Mouse (Mus musculus) liver, embryonic 14.5 days (tissue): ENCODE results near the gene Olfr661. TPM values are rescaled to one million over a fixed set of nuclear protein-coding genes. Genes with fewer than 3 reads are reported as not detected.

ENCODE experiments used
- ATAC-seq: fragments of 200-750 bp; cut with Nextera tagmentation; 2 replicates; pipeline ENCODE4 v1.8.0; 2017; ENCODE audit warnings: moderate number of reproducible peaks, mild to moderate bottlenecking, moderate library complexity; ENCODE audit not compliant: insufficient read depth
- DNase-seq, 3 experiments: peaks; one replicate each; pipeline ENCODE4 v3.0.0-alpha.2; 2012 to 2013; ENCODE audit warnings: low read depth in 3 of 3, low spot score in 3 of 3
- H3K27ac ChIP-seq: fragments of 300-500 bp; sonication (generic); 2 replicates; pipeline ENCODE4 v1.5.1; 2014; ENCODE audit warnings: moderate library complexity, mild to moderate bottlenecking, control low read depth, inconsistent platforms
- H3K27me3 ChIP-seq: fragments of 300-500 bp; sonication (generic); 2 replicates; pipeline ENCODE4 v1.6.1; 2014; ENCODE audit warnings: mild to moderate bottlenecking, low read length, moderate library complexity; ENCODE audit not compliant: control insufficient read depth, insufficient read depth
- H3K36me3 ChIP-seq: fragments of 300-500 bp; sonication (generic); replicated peaks from 2 replicates; pipeline ENCODE4 v1.6.1; 2014; ENCODE audit warnings: low read depth; ENCODE audit not compliant: control insufficient read depth, insufficient read depth
- H3K4me1 ChIP-seq, 2 experiments: fragments of 200-500 bp in 1 of 2; fragments of 300-500 bp in 1 of 2; sonication (generic) in 1 of 2; replicated peaks; 2 replicates each; pipeline ENCODE4 v1.6.1; 2012 to 2014; ENCODE audit warnings: antibody characterized with exemption in 1 of 2, inconsistent platforms in 1 of 2, low read length in 1 of 2; ENCODE audit not compliant: control insufficient read depth in 2 of 2, insufficient read depth in 2 of 2
- H3K4me2 ChIP-seq: fragments of 300-500 bp; sonication (generic); 2 replicates; pipeline ENCODE4 v1.6.1; 2014; ENCODE audit warnings: low read depth, mild to moderate bottlenecking, control low read depth, moderate library complexity
- H3K4me3 ChIP-seq, 2 experiments: fragments of 200-500 bp in 1 of 2; fragments of 300-500 bp in 1 of 2; sonication (generic) in 1 of 2; 2 replicates each; pipeline ENCODE4 v1.5.1; 2012 to 2014; ENCODE audit warnings: low read depth in 2 of 2, low read length in 2 of 2, mild to moderate bottlenecking in 2 of 2, control low read depth in 1 of 2, inconsistent platforms in 1 of 2, moderate library complexity in 1 of 2; ENCODE audit not compliant: insufficient read depth in 1 of 2
- H3K9ac ChIP-seq: fragments of 300-500 bp; sonication (generic); replicated peaks from 2 replicates; pipeline ENCODE4 v1.6.1; 2014; ENCODE audit warnings: mild to moderate bottlenecking, control low read depth, moderate library complexity
- H3K9me3 ChIP-seq: fragments of 300-500 bp; sonication (generic); 2 replicates; pipeline ENCODE4 v1.6.1; 2016; ENCODE audit warnings: low read length, mixed read lengths; ENCODE audit not compliant: control insufficient read depth
- CTCF ChIP-seq: IDR thresholded peaks from 2 replicates; pipeline ENCODE4 v1.5.1; 2016; ENCODE audit warnings: antibody characterized with exemption, low read depth, control low read depth
- EP300 ChIP-seq: IDR thresholded peaks from 2 replicates; pipeline ENCODE4 v1.6.1; 2016; ENCODE audit warnings: antibody characterized with exemption, low read depth
- WGBS: fragments of 180-500 bp; shearing (Covaris S2); extraction: QIAGEN DNeasy Blood & Tissue Kit; methylation state at CpG from one replicate; pipeline ENCODE4 v1.1.7; 2014; ENCODE audit not compliant: insufficient replicate concordance; 5-methylcytosine and 5-hydroxymethylcytosine counted together
- polyA plus RNA-seq, 2 experiments: library from polyadenylated mRNA; depleted of rRNA in 1 of 2; stranded (reverse) in 1 of 2; unstranded in 1 of 2; fragments of >200 nt; fragmentation: Nextera tagmentation in 1 of 2; extraction: Ambion mirVana in 1 of 2; gene quantifications; 2 replicates each; pipeline versions ENCODE4 v1.2.1 to v1.2.3; 2012 to 2014

The Olfr661 gene
- polyA plus RNA-seq (2012; rRNA removed) (not detected in 2 replicates), polyA plus RNA-seq (2014; fragmentation: Nextera tagmentation; extraction: Ambion mirVana) (not detected in 2 replicates)

DNA sequence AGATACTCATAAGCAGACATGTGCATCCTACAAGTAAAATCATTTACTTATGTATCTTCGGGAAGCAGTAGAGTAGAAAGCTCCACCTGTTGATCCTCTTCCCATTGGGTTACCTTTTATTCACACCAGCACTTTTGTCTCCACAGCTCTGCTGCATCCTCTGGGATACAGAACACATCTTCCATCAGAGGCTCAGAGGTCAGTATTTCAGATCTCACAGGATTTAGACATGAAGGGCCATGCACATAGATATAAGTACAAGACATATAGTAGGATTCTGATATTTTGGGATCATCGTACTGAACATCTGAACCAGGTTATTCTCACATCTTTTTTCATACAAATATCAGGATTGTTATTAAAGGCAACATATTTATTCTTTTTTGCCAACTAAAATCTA, at the start of gene Olfr661:
Gene Olfr661, plus strand, starts transcription at position 301 of the 400 bp plus-strand sequence.
- no peak for DNase-seq
- no peak for ATAC-seq
- TF ChIP-seq EP300 = no peak
- TF ChIP-seq CTCF = no peak
- whole genome bisulfite sequencing = 61% methylated on average over 2 of the region's 2 CpGs
- Histone ChIP-seq H3K4me1 (no peaks in the 10 kb centered on the region), H3K27ac (no peak within 1 kb of the TSS), H3K9me3 (no peaks in the 10 kb centered on the region), H3K27me3 (no peaks in the 10 kb centered on the region), H3K36me3 (no peaks in the 10 kb centered on the region), H3K4me3 (no peak within 1 kb of the TSS), H3K9ac (no peak within 1 kb of the TSS), H3K4me2 (no peak within 1 kb of the TSS)

DNA sequence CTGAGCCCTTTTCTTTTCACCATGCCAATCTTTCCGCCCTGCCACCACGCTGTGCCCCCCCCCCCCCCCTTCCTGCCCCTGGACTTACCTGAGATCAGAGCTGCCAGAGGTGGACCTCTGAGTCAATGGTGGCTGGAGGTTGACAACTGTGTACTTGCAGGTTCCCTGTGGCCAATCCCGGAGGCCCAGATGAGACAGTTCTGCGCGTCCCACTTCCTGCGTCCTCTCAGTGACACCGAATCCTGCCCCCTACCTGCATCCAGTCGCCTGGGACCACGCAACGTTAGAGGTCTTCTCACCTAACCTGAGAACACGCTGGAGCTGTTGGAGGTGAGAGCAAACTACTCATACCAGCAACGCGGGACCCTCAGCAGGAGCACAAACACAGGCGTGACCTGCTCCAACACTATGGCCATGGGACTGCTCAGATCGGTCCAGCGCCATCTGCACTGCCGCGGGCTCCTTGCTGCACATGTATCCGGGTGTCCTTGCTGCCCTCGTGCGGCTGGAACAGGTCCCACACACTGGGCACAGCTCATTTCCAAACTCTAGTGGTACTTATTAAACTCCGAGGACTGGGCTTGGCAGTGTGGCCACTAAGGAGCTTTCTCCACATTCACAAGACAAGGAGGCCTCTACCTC, 39.3 kb upstream of the Olfr661 start, which contains the start of gene Olfr658:
Gene Olfr658, minus strand, starts transcription at position 465 of the 642 bp plus-strand sequence.
- ATAC-seq = no peak

DNA sequence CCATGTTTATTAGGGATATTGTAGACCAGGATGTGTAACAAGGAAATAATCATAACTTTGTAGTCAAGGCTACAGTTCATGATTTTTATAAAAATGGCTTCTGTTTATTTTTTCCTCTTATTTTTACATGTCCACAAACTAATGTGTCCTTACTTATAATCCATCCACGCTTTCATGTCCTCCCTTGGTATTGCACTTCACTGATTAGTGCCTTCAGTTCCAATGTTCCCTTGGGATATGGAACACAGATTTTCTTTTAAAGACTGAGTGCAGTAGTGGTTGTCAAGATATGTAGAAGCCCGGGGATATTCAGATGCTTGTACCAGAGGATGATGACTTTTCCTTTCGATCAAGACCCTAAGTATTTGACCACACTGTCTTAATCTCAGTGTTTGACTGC, 19.8 kb upstream of the Olfr661 start, which contains the start of gene Olfr659:
Gene Olfr659, plus strand, starts transcription at position 301 of the 400 bp plus-strand sequence.
- Histone ChIP-seq H3K27ac (no peak within 1 kb of the TSS), H3K36me3 (no peaks in the 10 kb centered on the region), H3K9me3 (no peaks in the 10 kb centered on the region), H3K4me3 (no peak within 1 kb of the TSS), H3K27me3 (no peaks in the 10 kb centered on the region), H3K4me2 (no peak within 1 kb of the TSS), H3K9ac (no peak within 1 kb of the TSS), H3K4me1 (no peaks in the 10 kb centered on the region)
- ATAC-seq = no peak
- 67% methylated on average over 3 of the region's 3 CpGs for WGBS
- TF ChIP-seq EP300 (no peak), CTCF (no peak)
- no peak for DNase-seq

More for the DNA sequence above, 39.3 kb upstream of the Olfr661 start, which contains the start of gene Olfr658:
- Histone ChIP-seq H3K27ac (no peak within 1 kb of the TSS), H3K36me3 (no peaks in the 10 kb centered on the region), H3K4me3 (no peak within 1 kb of the TSS), H3K4me1 (no peaks in the 10 kb centered on the region), H3K27me3 (no peaks in the 10 kb centered on the region), H3K9me3 (no peaks in the 10 kb centered on the region), H3K4me2 (no peak within 1 kb of the TSS), H3K9ac (no peak within 1 kb of the TSS)
- TF ChIP-seq CTCF = peak; percentile 49
- TF ChIP-seq EP300 = no peak
- WGBS = 14% methylated on average over 20 of the region's 22 CpGs
- DNase-seq = no peak

Other genes starting within 250 kb of the Olfr661 start
- gene Trim30a, start 221.3 kb upstream of the Olfr661 start, polyA plus RNA-seq (2012; rRNA removed) = 1.0 and 1.5 TPM in 2 replicates
- 1.9 and 2.0 TPM in 2 replicates for gene Trim30a, start 221.3 kb upstream of the Olfr661 start, polyA plus RNA-seq (2014; fragmentation: Nextera tagmentation; extraction: Ambion mirVana)
- 0.28 and 0.58 TPM in 2 replicates for gene Trim30d, start 178.7 kb upstream of the Olfr661 start, polyA plus RNA-seq (2012; rRNA removed)
- gene Trim30d, start 178.7 kb upstream of the Olfr661 start, polyA plus RNA-seq (2014; fragmentation: Nextera tagmentation; extraction: Ambion mirVana) = 0.48 and 0.53 TPM in 2 replicates
- not detected in 2 replicates for gene Olfr651, start 136.4 kb upstream of the Olfr661 start, polyA plus RNA-seq (2012; rRNA removed)
- gene Olfr651, start 136.4 kb upstream of the Olfr661 start, polyA plus RNA-seq (2014; fragmentation: Nextera tagmentation; extraction: Ambion mirVana) = not detected in 2 replicates
- gene Olfr652, start 125.6 kb upstream of the Olfr661 start, polyA plus RNA-seq (2012; rRNA removed) = not detected in 2 replicates
- not detected in 2 replicates for gene Olfr652, start 125.6 kb upstream of the Olfr661 start, polyA plus RNA-seq (2014; fragmentation: Nextera tagmentation; extraction: Ambion mirVana)
- gene Olfr653, start 109.2 kb upstream of the Olfr661 start, polyA plus RNA-seq (2012; rRNA removed) = not detected in 2 replicates
- gene Olfr653, start 109.2 kb upstream of the Olfr661 start, polyA plus RNA-seq (2014; fragmentation: Nextera tagmentation; extraction: Ambion mirVana) = not detected in 2 replicates
- gene Olfr654, start 99.5 kb upstream of the Olfr661 start, polyA plus RNA-seq (2012; rRNA removed) = not detected in 2 replicates
- gene Olfr654, start 99.5 kb upstream of the Olfr661 start, polyA plus RNA-seq (2014; fragmentation: Nextera tagmentation; extraction: Ambion mirVana) = not detected in 2 replicates
- gene Olfr655, start 84.7 kb upstream of the Olfr661 start, polyA plus RNA-seq (2012; rRNA removed) = not detected in 2 replicates
- not detected in 2 replicates for gene Olfr655, start 84.7 kb upstream of the Olfr661 start, polyA plus RNA-seq (2014; fragmentation: Nextera tagmentation; extraction: Ambion mirVana)
- gene Olfr656, start 72.5 kb upstream of the Olfr661 start, polyA plus RNA-seq (2012; rRNA removed) = not detected in 2 replicates
- gene Olfr656, start 72.5 kb upstream of the Olfr661 start, polyA plus RNA-seq (2014; fragmentation: Nextera tagmentation; extraction: Ambion mirVana) = not detected in 2 replicates
- not detected in 2 replicates for gene Olfr657, start 61.7 kb upstream of the Olfr661 start, polyA plus RNA-seq (2012; rRNA removed)
- not detected in 2 replicates for gene Olfr657, start 61.7 kb upstream of the Olfr661 start, polyA plus RNA-seq (2014; fragmentation: Nextera tagmentation; extraction: Ambion mirVana)
- gene Olfr658, start 39.2 kb upstream of the Olfr661 start, polyA plus RNA-seq (2012; rRNA removed) = not detected in 2 replicates
- gene Olfr658, start 39.2 kb upstream of the Olfr661 start, polyA plus RNA-seq (2014; fragmentation: Nextera tagmentation; extraction: Ambion mirVana) = not detected in 2 replicates
- gene Olfr659, start 19.7 kb upstream of the Olfr661 start, polyA plus RNA-seq (2012; rRNA removed) = not detected in 2 replicates
- not detected in 2 replicates for gene Olfr659, start 19.7 kb upstream of the Olfr661 start, polyA plus RNA-seq (2014; fragmentation: Nextera tagmentation; extraction: Ambion mirVana)
- not detected in 2 replicates for gene Usp17le, start 91.0 kb downstream of the Olfr661 start, polyA plus RNA-seq (2012; rRNA removed)
- not detected in 2 replicates for gene Usp17le, start 91.0 kb downstream of the Olfr661 start, polyA plus RNA-seq (2014; fragmentation: Nextera tagmentation; extraction: Ambion mirVana)
- not detected in 2 replicates for gene Usp17lb, start 156.1 kb downstream of the Olfr661 start, polyA plus RNA-seq (2012; rRNA removed)
- gene Usp17lb, start 156.1 kb downstream of the Olfr661 start, polyA plus RNA-seq (2014; fragmentation: Nextera tagmentation; extraction: Ambion mirVana) = not detected in 2 replicates
- gene Usp17la, start 170.5 kb downstream of the Olfr661 start, polyA plus RNA-seq (2012; rRNA removed) = not detected in 2 replicates
- not detected in 2 replicates for gene Usp17la, start 170.5 kb downstream of the Olfr661 start, polyA plus RNA-seq (2014; fragmentation: Nextera tagmentation; extraction: Ambion mirVana)
- not detected in 2 replicates for gene Olfr665, start 191.5 kb downstream of the Olfr661 start, polyA plus RNA-seq (2012; rRNA removed)
- gene Olfr665, start 191.5 kb downstream of the Olfr661 start, polyA plus RNA-seq (2014; fragmentation: Nextera tagmentation; extraction: Ambion mirVana) = not detected in 2 replicates
- gene Olfr666, start 209.5 kb downstream of the Olfr661 start, polyA plus RNA-seq (2012; rRNA removed) = not detected in 2 replicates
- gene Olfr666, start 209.5 kb downstream of the Olfr661 start, polyA plus RNA-seq (2014; fragmentation: Nextera tagmentation; extraction: Ambion mirVana) = not detected in 2 replicates
- gene Olfr667, start 235.0 kb downstream of the Olfr661 start, polyA plus RNA-seq (2012; rRNA removed) = not detected in 2 replicates
- gene Olfr667, start 235.0 kb downstream of the Olfr661 start, polyA plus RNA-seq (2014; fragmentation: Nextera tagmentation; extraction: Ambion mirVana) = not detected in 2 replicates
- not detected in 2 replicates for gene Olfr668, start 241.6 kb downstream of the Olfr661 start, polyA plus RNA-seq (2012; rRNA removed)
- gene Olfr668, start 241.6 kb downstream of the Olfr661 start, polyA plus RNA-seq (2014; fragmentation: Nextera tagmentation; extraction: Ambion mirVana) = not detected in 2 replicates
- not detected in 2 replicates for gene Olfr669, start 247.7 kb downstream of the Olfr661 start, polyA plus RNA-seq (2012; rRNA removed)
- gene Olfr669, start 247.7 kb downstream of the Olfr661 start, polyA plus RNA-seq (2014; fragmentation: Nextera tagmentation; extraction: Ambion mirVana) = not detected in 2 replicates